Mouse (Mus musculus) kidney, adult 9 months (tissue): Measurements from ENCODE around the gene Nabp1.
"Not testable (repeated sequence)": the region's sequence is repeated elsewhere in the genome, so short reads cannot be mapped to it uniquely, and the experiment has no call there.

ENCODE experiments used
- DNase-seq: peaks from one replicate; pipeline ENCODE4 v3.0.0; 2022

The Nabp1 gene

DNA sequence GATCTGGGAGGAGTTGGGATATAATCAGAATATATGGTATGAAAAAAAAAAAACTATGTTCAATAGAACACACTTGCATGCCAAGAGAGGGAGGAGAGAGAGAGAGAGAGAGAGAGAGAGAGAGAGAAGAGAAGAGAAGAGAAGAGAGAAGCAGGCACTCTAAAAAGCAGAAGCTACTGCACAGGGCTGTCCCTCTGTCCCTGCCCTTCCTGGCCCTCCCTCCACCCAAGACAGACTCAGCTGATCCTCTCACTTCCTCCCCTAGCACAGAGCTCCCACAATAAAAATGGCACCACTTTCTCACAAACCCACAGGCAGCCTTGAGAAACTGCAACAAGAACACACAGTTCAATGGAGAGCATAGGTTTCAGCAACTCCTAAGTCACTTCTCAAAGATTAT is 2.2 kb upstream of the Nabp1 start:
- DNase-seq = no peak

DNA sequence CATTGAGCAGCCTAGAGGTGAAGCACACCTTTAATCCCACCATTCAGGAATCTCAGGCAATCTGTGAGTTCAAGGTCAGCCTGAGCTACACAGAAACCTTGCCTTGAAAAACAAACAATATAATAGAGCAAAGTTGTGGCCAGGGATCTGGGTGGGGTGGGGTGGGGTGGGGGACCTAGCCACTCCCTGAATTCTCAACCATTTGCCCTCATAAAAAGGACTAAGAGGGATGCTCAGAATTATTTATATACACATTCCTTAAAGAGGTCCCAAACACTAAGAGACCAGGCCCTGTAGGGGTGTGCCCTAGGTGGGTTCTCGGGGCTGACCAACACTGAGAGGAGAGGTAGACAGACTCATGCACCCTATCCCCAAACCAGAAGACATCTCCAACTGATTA is 1.5 kb upstream of the Nabp1 start:
- DNase-seq = no peak

- DNase-seq = no peak
Observed at GRCm38 (mm10) chr1:51479027-51479329, 753 bp upstream of the Nabp1 start.

- peak; percentile 71 for DNase-seq
Observed at GRCm38 (mm10) chr1:51477656-51478081, 556 bp downstream of the Nabp1 start.

GRCm38 (mm10) chr1:51476405-51476804 is 1.8 kb downstream of the Nabp1 start:
- DNase-seq = no peak

- peak; percentile 48 for DNase-seq
Observed at GRCm38 (mm10) chr1:51468077-51468476, 10.1 kb downstream of the Nabp1 start.

GRCm38 (mm10) chr1:51467181-51467580 is 11.0 kb downstream of the Nabp1 start:
- no peak for DNase-seq

DNA sequence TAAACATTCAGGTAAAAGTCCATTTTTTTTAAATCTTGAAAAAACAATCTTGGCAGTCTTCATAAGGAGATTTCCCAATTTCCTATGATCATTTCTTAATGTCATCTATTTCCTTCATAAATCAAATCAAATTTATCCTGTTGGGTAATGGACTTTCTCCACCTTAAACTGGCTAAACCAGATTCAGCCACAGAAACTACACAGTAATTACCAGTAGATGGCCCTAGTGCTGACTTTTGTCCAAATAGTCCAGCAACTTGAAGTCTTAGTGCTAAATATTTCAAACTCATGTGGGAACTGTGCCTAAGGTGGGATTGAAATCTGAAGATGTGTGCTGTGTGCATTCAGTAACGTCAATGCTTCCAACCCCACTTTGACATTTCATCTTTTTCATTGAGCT is 11.8 kb downstream of the Nabp1 start:
- DNase-seq = peak; percentile 74

GRCm38 (mm10) chr1:51465285-51465684 is 12.9 kb downstream of the Nabp1 start:
- peak; percentile 39 for DNase-seq

- DNase-seq = no peak
Observed at GRCm38 (mm10) chr1:51463038-51463437, 15.2 kb downstream of the Nabp1 start.

DNA sequence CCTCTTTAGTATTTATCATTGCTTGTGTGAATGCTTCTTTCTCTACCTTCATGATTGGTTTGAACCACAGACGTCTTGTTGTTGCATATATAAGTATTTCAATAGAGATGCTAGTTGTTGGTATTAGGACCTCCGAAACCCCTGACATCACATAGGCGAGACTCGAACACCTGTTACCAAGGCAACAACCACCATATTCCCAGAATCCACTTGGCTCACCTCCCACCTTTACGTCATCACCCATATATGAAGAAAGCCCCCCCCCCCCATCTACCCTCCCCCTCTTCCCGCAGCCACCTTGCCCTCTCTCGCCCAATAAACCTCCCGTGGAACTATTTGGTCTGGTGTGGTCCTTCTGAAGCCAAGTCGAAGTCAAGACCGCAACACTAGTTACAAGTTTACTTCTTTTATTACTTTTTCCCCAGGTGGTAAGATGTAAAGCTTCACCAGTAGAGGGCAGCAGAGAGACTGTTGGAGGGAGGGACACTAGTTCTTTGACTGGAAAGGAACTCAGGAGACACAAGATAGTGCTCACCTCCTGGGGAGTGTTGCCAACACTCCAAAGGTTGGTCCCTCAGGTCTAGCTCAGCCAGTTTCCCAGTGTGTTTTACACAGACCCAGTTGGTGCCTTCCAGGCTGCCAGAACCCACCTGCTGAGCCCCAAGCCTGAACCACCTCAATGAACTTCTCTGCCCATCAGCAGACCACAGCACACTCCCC is 19.3 kb downstream of the Nabp1 start:
- peak; percentile 69 for DNase-seq

DNA sequence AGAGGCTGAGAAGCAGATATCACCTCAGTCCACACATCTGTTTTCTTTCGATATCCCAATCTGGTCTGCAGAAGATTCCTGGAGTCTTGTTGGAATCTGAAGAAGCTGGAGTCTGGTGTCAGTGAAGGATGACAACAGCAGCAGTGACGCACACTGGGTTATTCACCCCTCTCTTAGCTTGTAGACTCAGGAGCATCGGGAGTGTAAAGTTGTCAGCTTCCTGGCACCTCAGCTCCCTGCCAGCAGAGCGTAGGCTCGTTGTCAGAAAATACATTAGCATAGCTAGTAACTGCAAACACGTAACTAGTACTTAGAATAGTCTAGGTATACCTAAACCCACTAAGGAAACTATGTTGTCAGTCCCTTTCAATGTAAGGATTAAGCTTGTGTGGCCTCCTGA is 20.1 kb downstream of the Nabp1 start:
- no peak for DNase-seq

GRCm38 (mm10) chr1:51457249-51457648 is 21.0 kb downstream of the Nabp1 start:
- no peak for DNase-seq

DNA sequence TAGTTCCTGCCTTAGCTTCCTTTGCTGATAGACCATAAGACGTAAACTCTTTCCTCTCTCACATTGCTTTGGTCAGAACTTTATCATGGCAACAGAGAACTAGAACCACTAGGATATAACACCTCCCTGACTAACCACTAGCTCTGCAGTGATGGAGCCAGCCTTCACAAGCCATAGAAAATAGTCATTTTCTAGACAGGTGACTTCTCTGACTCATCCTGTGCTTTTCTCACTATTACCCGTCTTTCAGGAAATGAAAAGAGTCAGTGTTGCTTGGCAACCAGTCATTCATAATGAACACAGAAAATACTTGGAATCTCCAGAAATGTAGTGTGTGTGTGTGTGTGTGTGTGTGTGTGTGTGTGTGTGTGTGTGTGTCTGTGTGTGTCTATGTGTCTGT is 29.4 kb downstream of the Nabp1 start:
- DNase-seq = no peak

- DNase-seq = peak; percentile 75
Observed at GRCm38 (mm10) chr1:51445854-51446460, 32.3 kb downstream of the Nabp1 start.

- DNase-seq = peak; percentile 59
Observed at GRCm38 (mm10) chr1:51445161-51445853, 32.9 kb downstream of the Nabp1 start.

- no peak for DNase-seq
Observed at GRCm38 (mm10) chr1:51429775-51430174, 48.5 kb downstream of the Nabp1 start.

- no peak for DNase-seq
Observed at GRCm38 (mm10) chr1:51426298-51426697, 51.9 kb downstream of the Nabp1 start.

DNA sequence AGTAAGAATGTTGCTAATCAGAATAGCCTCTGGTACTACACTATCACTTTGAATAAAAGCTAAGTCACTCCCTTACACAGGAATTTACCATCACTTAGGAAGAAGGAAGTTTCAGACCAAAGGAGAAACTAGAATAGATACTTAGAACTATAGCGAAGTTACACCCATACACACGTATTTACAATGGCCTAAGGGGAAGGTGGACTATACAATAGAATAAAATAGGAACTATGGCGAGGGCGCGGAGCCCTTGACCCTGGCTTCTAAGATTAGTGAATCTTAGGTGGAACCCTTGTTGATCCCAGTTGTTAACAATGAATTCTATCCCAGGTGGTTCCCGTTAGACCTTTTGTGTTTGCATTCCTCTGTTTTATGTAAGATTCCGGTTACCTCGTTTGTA is 57.2 kb downstream of the Nabp1 start:
- not testable (repeated sequence) for DNase-seq

GRCm38 (mm10) chr1:51418753-51419152 is 59.5 kb downstream of the Nabp1 start:
- DNase-seq = no peak
